Mouse (Mus musculus): ENCODE results near the gene Kif18b. TPM values are rescaled to one million over a fixed set of nuclear protein-coding genes. Genes with fewer than 3 reads are reported as not detected.

Kif18b gene
- polyA plus RNA-seq, 1 experiment from 2014 or later: 5.1 TPM

- Histone ChIP-seq H3K27ac (ENCODE audit: low read depth, low read length) (no peak overlapping the region), H3K9me3 (ENCODE audit: control insufficient read depth, low read length) (no peaks in the 10 kb centered on the region), H3K27me3 (ENCODE audit: control insufficient read depth, insufficient read depth, low read length) (peaks cover 31% of the 10 kb centered on the region), H3K4me3 (ENCODE audit: low read depth, low read length) (no peak overlapping the region), H3K36me3 (ENCODE audit: control insufficient read depth, insufficient read depth, low read length) (no peaks in the 10 kb centered on the region), H3K4me2 (ENCODE audit: low read depth) (no peak overlapping the region), H3K4me1 (ENCODE audit: control insufficient read depth, insufficient read depth, low read length) (no peaks in the 10 kb centered on the region), H3K9ac (ENCODE audit: low read length) (no peak overlapping the region)
- 79% methylated on average over 9 of the region's 9 CpGs for WGBS
- ATAC-seq (ENCODE audit: insufficient read depth, low FRiP score, low TSS enrichment) (no peak), DNase-seq (ENCODE audit: low spot score) (no peak)
These were observed 29.1 kb downstream of the Kif18b start for GRCm38 (mm10) chr11:102895779-102896178.

- Histone ChIP-seq H3K27me3 (ENCODE audit: control insufficient read depth, insufficient read depth, low read length) (peaks cover 31% of the 10 kb centered on the region), H3K36me3 (ENCODE audit: control insufficient read depth, insufficient read depth, low read length) (no peaks in the 10 kb centered on the region), H3K4me2 (ENCODE audit: low read depth) (no peak overlapping the region), H3K27ac (ENCODE audit: low read depth, low read length) (no peak overlapping the region), H3K4me1 (ENCODE audit: control insufficient read depth, insufficient read depth, low read length) (no peaks in the 10 kb centered on the region), H3K4me3 (ENCODE audit: low read depth, low read length) (no peak overlapping the region), H3K9me3 (ENCODE audit: control insufficient read depth, low read length) (no peaks in the 10 kb centered on the region), H3K9ac (ENCODE audit: low read length) (no peak overlapping the region)
- DNase-seq (ENCODE audit: low spot score) (no peak), ATAC-seq (ENCODE audit: insufficient read depth, low FRiP score, low TSS enrichment) (no peak)
- WGBS: 92% methylated on average over 4 of the region's 4 CpGs
These were observed 30.2 kb downstream of the Kif18b start for GRCm38 (mm10) chr11:102894716-102895115.

- no peak for ATAC-seq (ENCODE audit: insufficient read depth, low FRiP score, low TSS enrichment)
- Histone ChIP-seq H3K9me3 (ENCODE audit: control insufficient read depth, low read length) (no peaks in the 10 kb centered on the region), H3K36me3 (ENCODE audit: control insufficient read depth, insufficient read depth, low read length) (no peaks in the 10 kb centered on the region), H3K27ac (ENCODE audit: low read depth, low read length) (no peak overlapping the region), H3K9ac (ENCODE audit: low read length) (0 out of 2 replicates have a peak overlapping the region, but pooled peaks have one; percentile 20), H3K4me1 (ENCODE audit: control insufficient read depth, insufficient read depth, low read length) (no peaks in the 10 kb centered on the region), H3K4me3 (ENCODE audit: low read depth, low read length) (peak overlapping the region; percentile 20; the same call in 1 of the 2 replicates), H3K4me2 (ENCODE audit: low read depth) (peak overlapping the region; percentile 32), H3K27me3 (ENCODE audit: control insufficient read depth, insufficient read depth, low read length) (peaks cover 33% of the 10 kb centered on the region)
- WGBS: 2% methylated on average over 43 of the region's 43 CpGs
- peak; percentile 76 for DNase-seq (ENCODE audit: low spot score)
These were observed 31.8 kb downstream of the Kif18b start for GRCm38 (mm10) chr11:102893015-102893651.

- Histone ChIP-seq H3K4me3 (ENCODE audit: low read depth, low read length) (no peak overlapping the region), H3K9me3 (ENCODE audit: control insufficient read depth, low read length) (no peaks in the 10 kb centered on the region), H3K36me3 (ENCODE audit: control insufficient read depth, insufficient read depth, low read length) (no peaks in the 10 kb centered on the region), H3K9ac (ENCODE audit: low read length) (no peak overlapping the region), H3K27me3 (ENCODE audit: control insufficient read depth, insufficient read depth, low read length) (peaks cover 26% of the 10 kb centered on the region), H3K4me2 (ENCODE audit: low read depth) (no peak overlapping the region), H3K27ac (ENCODE audit: low read depth, low read length) (no peak overlapping the region), H3K4me1 (ENCODE audit: control insufficient read depth, insufficient read depth, low read length) (no peaks in the 10 kb centered on the region)
- ATAC-seq (ENCODE audit: insufficient read depth, low FRiP score, low TSS enrichment) (no peak), DNase-seq (ENCODE audit: low spot score) (no peak)
- 56% methylated on average over 5 of the region's 5 CpGs for WGBS
These were observed 34.8 kb downstream of the Kif18b start for GRCm38 (mm10) chr11:102890096-102890495.

- no peak overlapping the region for H3K9ac ChIP-seq (ENCODE audit: low read length)
- no peaks in the 10 kb centered on the region for H3K36me3 ChIP-seq (ENCODE audit: control insufficient read depth, insufficient read depth, low read length)
- no peaks in the 10 kb centered on the region for H3K9me3 ChIP-seq (ENCODE audit: control insufficient read depth, low read length)
- peaks cover 9% of the 10 kb centered on the region for H3K27me3 ChIP-seq (ENCODE audit: control insufficient read depth, insufficient read depth, low read length)
- DNase-seq (ENCODE audit: low spot score) (no peak), ATAC-seq (ENCODE audit: insufficient read depth, low FRiP score, low TSS enrichment) (no peak)
- no peak overlapping the region for H3K27ac ChIP-seq (ENCODE audit: low read depth, low read length)
- no peak overlapping the region for H3K4me3 ChIP-seq (ENCODE audit: low read depth, low read length)
- no peaks in the 10 kb centered on the region for H3K4me1 ChIP-seq (ENCODE audit: control insufficient read depth, insufficient read depth, low read length)
- H3K4me2 ChIP-seq (ENCODE audit: low read depth): no peak overlapping the region
- WGBS: 67% methylated on average over 3 of the region's 3 CpGs
These were observed 36.8 kb downstream of the Kif18b start for GRCm38 (mm10) chr11:102888135-102888534.

- no peak for DNase-seq (ENCODE audit: low spot score)
- H3K36me3 ChIP-seq (ENCODE audit: control insufficient read depth, insufficient read depth, low read length): no peaks in the 10 kb centered on the region
- no peak overlapping the region for H3K27ac ChIP-seq (ENCODE audit: low read depth, low read length)
- no peak overlapping the region for H3K4me2 ChIP-seq (ENCODE audit: low read depth)
- WGBS: 85% methylated on average over 5 of the region's 5 CpGs
- no peaks in the 10 kb centered on the region for H3K4me1 ChIP-seq (ENCODE audit: control insufficient read depth, insufficient read depth, low read length)
- H3K9me3 ChIP-seq (ENCODE audit: control insufficient read depth, low read length): no peaks in the 10 kb centered on the region
- no peak overlapping the region for H3K4me3 ChIP-seq (ENCODE audit: low read depth, low read length)
- H3K9ac ChIP-seq (ENCODE audit: low read length): no peak overlapping the region
- peaks cover 6% of the 10 kb centered on the region for H3K27me3 ChIP-seq (ENCODE audit: control insufficient read depth, insufficient read depth, low read length)
- no peak for ATAC-seq (ENCODE audit: insufficient read depth, low FRiP score, low TSS enrichment)
These were observed 37.5 kb downstream of the Kif18b start for GRCm38 (mm10) chr11:102887433-102887832.

- Histone ChIP-seq H3K4me1 (ENCODE audit: control insufficient read depth, insufficient read depth, low read length) (peaks cover 7% of the 10 kb centered on the region), H3K27ac (ENCODE audit: low read depth, low read length) (no peak within 1 kb of the TSS), H3K4me3 (ENCODE audit: low read depth, low read length) (no peak within 1 kb of the TSS), H3K9ac (ENCODE audit: low read length) (no peak within 1 kb of the TSS), H3K4me2 (ENCODE audit: low read depth) (no peak within 1 kb of the TSS), H3K9me3 (ENCODE audit: control insufficient read depth, low read length) (no peaks in the 10 kb centered on the region), H3K36me3 (ENCODE audit: control insufficient read depth, insufficient read depth, low read length) (no peaks in the 10 kb centered on the region), H3K27me3 (ENCODE audit: control insufficient read depth, insufficient read depth, low read length) (peaks cover 2% of the 10 kb centered on the region; the same call in 1 of the 2 replicates)
- 54% methylated on average over 10 of the region's 10 CpGs for WGBS
- ATAC-seq (ENCODE audit: insufficient read depth, low FRiP score, low TSS enrichment): no peak
- no peak for DNase-seq (ENCODE audit: low spot score)
These were observed 40.2 kb downstream of the Kif18b start, which contains the start of gene Fam187a for GRCm38 (mm10) chr11:102884616-102885219. Gene Fam187a, plus strand, starts transcription at chr11:102885169.

- H3K9ac ChIP-seq (ENCODE audit: low read length): peak overlapping the region; percentile 39
- WGBS: 24% methylated on average over 13 of the region's 13 CpGs
- H3K27me3 ChIP-seq (ENCODE audit: control insufficient read depth, insufficient read depth, low read length): no peaks in the 10 kb centered on the region
- no peak overlapping the region for H3K27ac ChIP-seq (ENCODE audit: low read depth, low read length)
- no peak for DNase-seq (ENCODE audit: low spot score)
- H3K4me2 ChIP-seq (ENCODE audit: low read depth): peak overlapping the region; percentile 66
- peak overlapping the region; percentile 70 for H3K4me3 ChIP-seq (ENCODE audit: low read depth, low read length)
- no peaks in the 10 kb centered on the region for H3K9me3 ChIP-seq (ENCODE audit: control insufficient read depth, low read length)
- peaks cover 10% of the 10 kb centered on the region for H3K4me1 ChIP-seq (ENCODE audit: control insufficient read depth, insufficient read depth, low read length)
- peak; percentile 20; the same call in 1 of the 2 replicates for ATAC-seq (ENCODE audit: insufficient read depth, low FRiP score, low TSS enrichment)
- H3K36me3 ChIP-seq (ENCODE audit: control insufficient read depth, insufficient read depth, low read length): peaks cover under 1% of the 10 kb centered on the region; the same call in 1 of the 2 replicates
These were observed 43.4 kb downstream of the Kif18b start for GRCm38 (mm10) chr11:102881314-102882198.
